Mouse (Mus musculus) forebrain, embryonic 13.5 days (tissue): ENCODE results near the gene Zbtb42. TPM values are rescaled to one million over a fixed set of nuclear protein-coding genes. Genes with fewer than 3 reads are reported as not detected.

Experiments used
- ATAC-seq: fragments of 200-750 bp; cut with Nextera tagmentation; 2 replicates; pipeline ENCODE4 v1.8.0; 2017
- H3K27ac ChIP-seq: fragments of 300-500 bp; sonication (generic); 2 replicates; pipeline ENCODE4 v1.5.1; 2015; ENCODE audit warnings: inconsistent platforms, mild to moderate bottlenecking, moderate library complexity
- H3K27me3 ChIP-seq: fragments of 300-500 bp; sonication (generic); 2 replicates; pipeline ENCODE4 v1.6.1; 2015; ENCODE audit warnings: mild to moderate bottlenecking, inconsistent platforms
- H3K36me3 ChIP-seq: fragments of 300-500 bp; sonication (generic); 2 replicates; pipeline ENCODE4 v1.6.1; 2015; ENCODE audit warnings: mild to moderate bottlenecking, inconsistent platforms; ENCODE audit not compliant: poor library complexity, severe bottlenecking
- H3K4me1 ChIP-seq: fragments of 300-500 bp; sonication (generic); 2 replicates; pipeline ENCODE4 v1.6.1; 2015; ENCODE audit warnings: inconsistent platforms
- H3K4me2 ChIP-seq: fragments of 300-500 bp; sonication (generic); 2 replicates; pipeline ENCODE4 v1.6.1; 2015; ENCODE audit warnings: inconsistent platforms, mild to moderate bottlenecking, moderate library complexity
- H3K4me3 ChIP-seq: fragments of 300-500 bp; sonication (generic); 2 replicates; pipeline ENCODE4 v1.5.1; 2015; ENCODE audit warnings: mild to moderate bottlenecking, inconsistent platforms
- H3K9ac ChIP-seq: fragments of 300-500 bp; sonication (generic); 2 replicates; pipeline ENCODE4 v1.6.1; 2015; ENCODE audit warnings: mild to moderate bottlenecking, inconsistent platforms
- H3K9me3 ChIP-seq: fragments of 300-500 bp; sonication (generic); replicated peaks from 2 replicates; pipeline ENCODE4 v1.6.1; 2016; ENCODE audit warnings: inconsistent platforms
- WGBS: fragments of 180-500 bp; shearing (Covaris S2); methylation state at CpG from one replicate; pipeline ENCODE4 v1.1.7; 2015; 5-methylcytosine and 5-hydroxymethylcytosine counted together
- microRNA-seq: library from miRNA; unstranded; fragments of <30 nt; microRNA quantifications from one replicate; pipeline ENCODE4, GENCODE M21; 2016
- polyA plus RNA-seq: library from polyadenylated mRNA; unstranded; fragments of >200 nt; fragmentation: Nextera tagmentation; extraction: Ambion mirVana; gene quantifications from 2 replicates; pipeline ENCODE4 v1.2.1, GENCODE M21; 2015

Zbtb42 gene
- polyA plus RNA-seq, 1 experiment from 2014 or later, result 2.1 TPM

DNA sequence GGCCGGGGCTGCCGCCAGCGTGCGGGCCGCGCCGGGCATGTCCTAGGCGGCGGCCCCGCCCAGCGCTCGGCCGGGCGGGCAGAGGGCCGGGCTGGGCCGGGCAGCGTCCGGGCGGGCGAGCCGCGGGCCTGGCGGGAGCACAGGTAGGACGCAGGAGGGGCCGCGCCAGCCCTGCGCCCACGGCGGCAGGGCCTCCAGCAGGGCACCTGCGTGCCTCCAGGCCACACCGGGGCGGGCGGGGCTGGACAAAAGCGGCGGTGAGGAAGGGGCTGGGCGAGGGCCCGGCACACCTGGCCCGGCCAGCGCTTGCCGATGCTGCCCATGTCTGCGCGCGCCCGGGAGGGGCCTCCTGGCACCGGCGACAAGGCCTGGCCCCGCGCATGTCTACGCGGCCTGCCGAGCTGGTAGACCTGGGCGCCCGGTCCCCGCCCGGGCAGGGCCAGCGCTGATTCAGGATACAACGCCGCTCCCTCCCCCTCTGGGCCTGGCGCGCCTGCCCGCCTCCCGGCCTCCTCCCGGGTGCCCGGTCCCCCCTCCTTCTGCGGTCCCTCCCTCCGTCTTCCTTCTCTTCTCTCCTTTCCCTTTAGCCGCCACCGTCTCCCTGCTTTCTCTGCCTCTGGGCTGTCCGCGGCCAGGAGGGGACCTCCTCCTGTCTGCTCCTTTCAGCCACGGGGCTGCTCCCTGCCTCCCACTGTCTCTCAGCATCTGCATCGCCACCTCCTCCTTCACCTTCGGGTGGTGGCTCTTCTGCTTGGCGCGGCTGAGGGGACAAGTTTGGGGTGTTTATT is 43.8 kb downstream of the Zbtb42 start:
- H3K4me2 ChIP-seq, result peak overlapping the region; percentile 98
- ATAC-seq, result peak; percentile 72
- H3K9me3 ChIP-seq, result no peaks in the 10 kb centered on the region
- peak overlapping the region; percentile 54 for H3K27ac ChIP-seq
- 0% methylated on average over 33 of the region's 75 CpGs for WGBS
- H3K9ac ChIP-seq, result peak overlapping the region; percentile 89
- peak overlapping the region; percentile 84 for H3K4me3 ChIP-seq
- peaks cover 30% of the 10 kb centered on the region for H3K27me3 ChIP-seq
- H3K4me1 ChIP-seq, result peaks cover 38% of the 10 kb centered on the region
- H3K36me3 ChIP-seq, result 0 out of 2 replicates have a peak, but pooled peaks cover 2% of the 10 kb centered on the region

DNA sequence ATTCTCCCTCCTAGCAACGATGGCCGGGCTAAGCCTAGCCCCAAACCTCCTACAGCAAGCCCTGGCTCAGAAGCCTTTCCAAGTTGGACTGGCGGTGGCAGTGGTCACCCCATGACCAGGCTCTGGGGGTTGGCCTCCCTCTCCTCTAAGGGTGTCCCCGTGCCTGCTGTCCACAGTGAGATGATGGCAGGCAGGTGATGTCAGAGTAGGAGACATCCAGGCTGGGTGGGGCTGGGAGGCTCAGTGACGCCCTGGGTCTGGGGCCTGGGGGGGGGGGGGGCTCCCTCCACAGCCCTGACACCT is 44.4 kb downstream of the Zbtb42 start:
- no peak overlapping the region for H3K27ac ChIP-seq
- H3K9ac ChIP-seq, result peak overlapping the region; percentile 89

DNA sequence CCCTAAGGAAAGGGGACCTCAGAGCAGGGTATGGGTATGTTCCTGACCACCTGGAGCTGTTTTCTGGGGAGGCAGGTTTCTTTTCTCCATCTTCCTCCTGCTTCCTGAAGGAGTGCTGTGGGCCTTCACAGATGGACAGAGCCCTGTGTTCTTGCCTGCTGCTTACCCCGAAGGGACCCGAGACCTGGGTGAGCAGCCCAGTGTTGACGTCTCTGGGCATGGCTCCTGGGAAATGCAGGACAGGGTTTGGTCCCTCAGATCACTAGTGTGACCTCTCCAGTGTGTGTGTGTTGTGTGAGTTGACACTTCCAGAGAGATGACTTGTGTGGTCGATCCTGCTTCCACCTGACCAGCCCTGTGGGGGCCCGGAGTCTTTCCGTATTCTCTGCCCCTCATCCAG is 44.8 kb downstream of the Zbtb42 start:
- no peak for ATAC-seq
- Histone ChIP-seq H3K9ac (peak overlapping the region; percentile 89), H3K9me3 (no peaks in the 10 kb centered on the region), H3K27me3 (peaks cover 30% of the 10 kb centered on the region), H3K36me3 (0 out of 2 replicates have a peak, but pooled peaks cover 2% of the 10 kb centered on the region), H3K4me2 (peak overlapping the region; percentile 98), H3K4me3 (peak overlapping the region; percentile 84), H3K27ac (no peak overlapping the region), H3K4me1 (peaks cover 43% of the 10 kb centered on the region)
- WGBS, result 93% methylated on average over 6 of the region's 6 CpGs

More for the DNA sequence above, 44.4 kb downstream of the Zbtb42 start:
- H3K27me3 ChIP-seq, result peaks cover 30% of the 10 kb centered on the region
- H3K4me3 ChIP-seq, result peak overlapping the region; percentile 84
- peak overlapping the region; percentile 98 for H3K4me2 ChIP-seq
- ATAC-seq, result peak; percentile 4; the same call in 1 of the 2 replicates
- H3K9me3 ChIP-seq, result no peaks in the 10 kb centered on the region
- H3K36me3 ChIP-seq, result 0 out of 2 replicates have a peak, but pooled peaks cover 2% of the 10 kb centered on the region
- peaks cover 43% of the 10 kb centered on the region for H3K4me1 ChIP-seq
- WGBS, result 3% methylated on average over 4 of the region's 5 CpGs

DNA sequence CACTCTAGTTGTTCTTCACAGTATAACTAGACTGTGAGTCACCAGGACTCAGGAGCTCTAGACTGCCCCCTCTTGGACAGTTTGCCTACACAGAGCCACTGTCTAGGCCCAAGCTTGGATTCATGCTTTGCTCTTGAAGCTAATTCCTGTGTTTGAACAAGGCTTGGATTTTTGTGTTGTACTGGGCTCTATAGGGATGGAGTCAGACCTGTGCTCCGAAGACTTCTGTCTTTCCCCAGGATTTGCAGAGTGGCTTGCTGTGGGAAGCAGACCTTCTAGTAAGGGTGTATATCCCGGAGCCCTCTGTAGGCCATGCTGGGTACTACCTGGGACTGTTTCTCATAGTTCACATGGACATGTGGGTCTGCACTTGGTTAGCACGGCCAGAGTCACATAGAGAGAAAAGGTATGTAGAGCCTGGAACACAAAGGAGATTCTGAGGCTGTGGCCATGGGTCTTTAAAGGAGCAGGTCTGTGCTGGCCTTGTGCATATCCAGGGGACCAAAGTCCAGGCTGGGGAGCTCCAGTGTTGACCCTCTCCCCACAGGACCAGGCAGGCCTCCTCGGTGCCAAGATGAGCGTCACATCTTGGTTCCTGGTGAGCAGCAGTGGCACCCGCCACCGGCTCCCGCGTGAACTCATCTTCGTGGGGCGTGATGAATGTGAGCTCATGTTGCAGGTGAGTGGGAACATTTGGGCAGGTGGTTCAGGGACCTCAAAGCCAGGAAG is 45.6 kb downstream of the Zbtb42 start:
- 80% methylated on average over 11 of the region's 11 CpGs for WGBS
- Histone ChIP-seq H3K4me1 (peaks cover 43% of the 10 kb centered on the region), H3K36me3 (0 out of 2 replicates have a peak, but pooled peaks cover 2% of the 10 kb centered on the region), H3K27ac (no peak overlapping the region), H3K9me3 (no peaks in the 10 kb centered on the region), H3K27me3 (peaks cover 26% of the 10 kb centered on the region), H3K9ac (no peak overlapping the region), H3K4me3 (no peak overlapping the region), H3K4me2 (peak overlapping the region; percentile 98; the same call in 1 of the 2 replicates)
- peak; percentile 30; the same call in 1 of the 2 replicates for ATAC-seq

DNA sequence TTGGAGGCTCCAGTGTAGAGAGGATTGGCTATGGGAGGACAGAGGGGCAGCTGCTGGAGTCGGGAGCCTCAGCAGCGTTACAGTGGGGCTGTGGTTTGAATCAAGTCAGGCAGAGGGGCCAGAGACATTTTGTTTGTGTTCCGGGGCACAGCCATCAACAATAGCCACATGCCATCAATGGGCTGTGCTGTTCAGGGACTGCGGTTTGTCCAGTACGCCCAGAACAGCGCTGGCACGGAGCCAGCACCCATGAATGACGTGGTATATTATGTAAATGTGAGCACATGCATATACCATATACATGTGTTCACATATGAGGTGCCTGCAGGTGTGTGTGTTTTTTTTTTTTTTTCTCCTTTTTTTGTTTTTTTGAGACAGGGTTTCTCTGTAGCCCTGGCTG is 49.2 kb downstream of the Zbtb42 start:
- Histone ChIP-seq H3K9ac (0 out of 2 replicates have a peak overlapping the region, but pooled peaks have one; percentile 12), H3K27me3 (peaks cover 4% of the 10 kb centered on the region; the same call in 1 of the 2 replicates), H3K27ac (no peak overlapping the region), H3K4me2 (no peak overlapping the region), H3K36me3 (peaks cover 27% of the 10 kb centered on the region), H3K4me1 (peaks cover 34% of the 10 kb centered on the region), H3K4me3 (no peak overlapping the region), H3K9me3 (no peaks in the 10 kb centered on the region)
- WGBS, result 70% methylated on average over 8 of the region's 8 CpGs
- ATAC-seq, result no peak

DNA sequence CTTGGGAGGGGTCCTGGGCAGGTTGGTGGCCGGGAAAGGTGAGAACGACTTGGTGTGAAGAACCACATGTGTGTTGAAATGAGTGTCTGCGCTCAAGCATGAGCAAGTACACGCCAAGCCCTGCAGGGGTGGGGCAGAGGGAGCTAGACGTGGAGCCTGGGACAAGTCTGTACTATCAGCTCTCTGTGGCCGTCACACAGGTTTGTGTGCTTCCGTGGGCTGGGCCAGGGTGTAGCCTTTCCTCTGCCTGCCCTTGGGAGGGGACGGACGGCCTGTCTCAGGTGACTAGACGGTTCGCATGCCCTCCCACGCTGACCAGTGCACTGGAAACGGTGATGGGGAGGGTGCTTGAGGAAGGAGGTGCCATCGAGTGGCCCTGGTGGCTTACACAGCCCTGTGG is 52.2 kb downstream of the Zbtb42 start:
- H3K9ac ChIP-seq, result no peak overlapping the region
- no peak overlapping the region for H3K27ac ChIP-seq
- H3K27me3 ChIP-seq, result no peaks in the 10 kb centered on the region
- no peak for ATAC-seq
- WGBS, result 96% methylated on average over 14 of the region's 14 CpGs
- 0 out of 2 replicates have a peak, but pooled peaks cover 5% of the 10 kb centered on the region for H3K4me1 ChIP-seq
- H3K4me3 ChIP-seq, result no peak overlapping the region
- H3K36me3 ChIP-seq, result peaks cover 54% of the 10 kb centered on the region
- no peaks in the 10 kb centered on the region for H3K9me3 ChIP-seq
- no peak overlapping the region for H3K4me2 ChIP-seq

Small RNA genes within 50 kb of the gene (microRNA-seq; reads per million reads assigned to microRNA genes)
- 1.1 reads per million for gene Mir6939

Other genes with a start within 250 kb of the Zbtb42 start
- gene A530016L24Rik, start 189.4 kb upstream of the Zbtb42 start, polyA plus RNA-seq, result 0.11 TPM in 1 of 2 replicates, not detected in the other
- gene Tmem179, start 162.1 kb upstream of the Zbtb42 start, polyA plus RNA-seq, result 23.3 and 30.7 TPM in 2 replicates
- 2.4 and 2.6 TPM in 2 replicates for gene Inf2, start 90.0 kb upstream of the Zbtb42 start, polyA plus RNA-seq
- gene Adssl1, start 58.8 kb upstream of the Zbtb42 start, polyA plus RNA-seq, result 1.4 and 2.1 TPM in 2 replicates
- 154 and 174 TPM in 2 replicates for gene Siva1, start 34.1 kb upstream of the Zbtb42 start, polyA plus RNA-seq
- 46.4 and 50.3 TPM in 2 replicates for gene Akt1, start 3.9 kb upstream of the Zbtb42 start, polyA plus RNA-seq
- gene Cep170b, start 41.6 kb downstream of the Zbtb42 start, polyA plus RNA-seq, result 11.0 and 13.1 TPM in 2 replicates
- gene Pld4, start 81.8 kb downstream of the Zbtb42 start, polyA plus RNA-seq, result 2.9 and 3.8 TPM in 2 replicates
- 0.25 and 0.35 TPM in 2 replicates for gene Ahnak2, start 123.8 kb downstream of the Zbtb42 start, polyA plus RNA-seq
- 12.6 and 15.2 TPM in 2 replicates for gene Clba1, start 130.1 kb downstream of the Zbtb42 start, polyA plus RNA-seq
- 123 and 134 TPM in 2 replicates for gene Cdca4, start 150.6 kb downstream of the Zbtb42 start, polyA plus RNA-seq
- not detected in 2 replicates for gene Gpr132, start 189.4 kb downstream of the Zbtb42 start, polyA plus RNA-seq